Mouse (Mus musculus) midbrain, embryonic 14.5 days (tissue): Measurements from ENCODE around the gene Dbt. TPM values are rescaled to one million over a fixed set of nuclear protein-coding genes. Genes with fewer than 3 reads are reported as not detected.

Experiments
- polyA plus RNA-seq: library from polyadenylated mRNA; unstranded; fragments of >200 nt; fragmentation: Nextera tagmentation; extraction: Ambion mirVana; gene quantifications from 2 replicates; pipeline ENCODE4 v1.2.1, GENCODE M21; 2014

The Dbt gene
- polyA plus RNA-seq, 1 experiment from 2014 or later, result 7.5 TPM

Other genes with a start within 250 kb of the Dbt start
- 3.5 and 6.2 TPM in 2 replicates for gene Cdc14a, start 89.0 kb upstream of the Dbt start, polyA plus RNA-seq
- gene Rtca, start 4.9 kb upstream of the Dbt start, polyA plus RNA-seq, result 120 and 126 TPM in 2 replicates
- 0.34 and 0.49 TPM in 2 replicates for gene Lrrc39, start 49.9 kb downstream of the Dbt start, polyA plus RNA-seq
- gene Sass6, start 81.9 kb downstream of the Dbt start, polyA plus RNA-seq, result 10.0 and 16.2 TPM in 2 replicates
- gene Trmt13, start 101.5 kb downstream of the Dbt start, polyA plus RNA-seq, result 22.9 and 26.1 TPM in 2 replicates
- gene Mfsd14a, start 149.6 kb downstream of the Dbt start, polyA plus RNA-seq, result 61.4 and 75.5 TPM in 2 replicates
- gene Gm43191, start 168.2 kb downstream of the Dbt start, polyA plus RNA-seq, result not detected in 2 replicates
- gene Slc35a3, start 199.8 kb downstream of the Dbt start, polyA plus RNA-seq, result 7.9 and 8.3 TPM in 2 replicates